Mouse (Mus musculus) kidney, adult 8-10 months (tissue): Measurements from ENCODE around the gene Drg2.

Experiments
- DNase-seq, 2 experiments: peaks; one replicate each; pipeline ENCODE4 v3.0.0; 2022

Gene Drg2

DNA sequence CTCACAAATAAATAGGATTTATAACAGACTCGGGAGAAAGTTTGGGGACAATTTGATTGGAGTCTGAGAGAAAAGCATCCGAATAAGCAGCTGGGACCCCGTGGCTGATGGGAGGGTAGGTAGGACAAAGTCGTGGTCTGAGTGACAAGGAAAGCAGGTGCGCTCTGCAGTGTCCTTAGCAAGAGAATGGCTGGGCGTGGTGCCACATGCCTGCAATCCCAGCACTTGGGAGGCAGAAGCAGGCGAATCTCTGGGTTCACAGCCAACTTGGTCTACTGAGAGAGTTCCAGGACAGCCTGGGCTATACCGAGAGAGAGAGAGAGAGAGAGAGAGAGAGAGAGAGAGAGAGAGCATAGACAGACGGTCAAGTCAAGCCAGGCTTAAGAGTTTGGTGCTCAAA, 16.4 kb downstream of the Drg2 start:
- DNase-seq = no peak

DNA sequence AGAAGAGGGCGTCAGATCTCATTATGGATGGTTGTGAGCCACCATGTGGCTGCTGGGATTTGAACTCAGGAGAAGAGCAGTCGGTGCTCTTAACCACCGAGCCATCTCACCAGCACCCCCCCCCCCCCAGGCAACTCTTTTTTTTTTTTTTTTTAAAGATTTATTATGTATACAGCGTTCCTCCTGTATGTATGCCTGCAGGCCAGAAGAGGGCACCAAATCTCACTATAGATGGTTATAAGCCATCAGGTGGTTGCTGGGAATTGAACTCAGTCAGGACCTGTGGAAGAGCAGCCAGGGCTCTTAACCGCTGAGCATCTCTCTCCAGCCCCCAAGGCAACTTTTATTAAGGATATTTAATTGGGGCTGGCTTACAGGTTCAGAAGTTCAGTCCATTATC, 20.1 kb downstream of the Drg2 start:
- no peak for DNase-seq

DNA sequence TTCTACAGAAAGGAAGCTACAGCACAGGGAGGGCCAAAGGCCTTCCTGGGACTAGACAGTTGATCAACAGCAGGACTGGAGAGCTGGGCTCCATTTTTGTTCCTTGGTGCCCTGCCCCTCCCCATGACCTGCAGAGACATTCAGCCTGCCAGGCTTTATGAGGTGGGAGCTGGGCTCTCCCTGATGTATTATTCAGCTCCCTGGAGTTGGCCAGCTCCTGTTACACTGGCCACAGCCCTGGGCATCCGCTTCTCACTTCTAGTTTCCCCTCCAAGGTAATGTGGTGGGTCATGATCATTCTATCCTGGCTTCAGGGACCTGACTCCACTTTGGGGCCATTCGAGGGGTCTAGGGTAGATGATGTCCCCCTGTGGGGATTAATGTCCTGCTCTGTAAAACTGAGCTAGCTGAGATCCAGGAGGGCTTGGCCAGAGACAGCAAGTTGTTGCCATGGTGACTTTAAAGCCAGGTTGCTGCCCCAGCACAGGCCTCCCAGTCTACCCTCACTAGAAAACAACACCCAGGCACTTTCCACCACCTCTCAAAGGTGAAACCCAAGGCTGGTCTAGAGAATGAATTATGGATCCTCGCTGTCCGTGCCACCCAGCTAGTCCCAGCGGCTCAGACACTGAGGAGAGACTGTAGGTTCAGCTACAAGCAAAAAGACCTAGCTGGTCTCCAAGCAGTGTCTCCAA, 21.4 kb downstream of the Drg2 start:
- no peak for DNase-seq

DNA sequence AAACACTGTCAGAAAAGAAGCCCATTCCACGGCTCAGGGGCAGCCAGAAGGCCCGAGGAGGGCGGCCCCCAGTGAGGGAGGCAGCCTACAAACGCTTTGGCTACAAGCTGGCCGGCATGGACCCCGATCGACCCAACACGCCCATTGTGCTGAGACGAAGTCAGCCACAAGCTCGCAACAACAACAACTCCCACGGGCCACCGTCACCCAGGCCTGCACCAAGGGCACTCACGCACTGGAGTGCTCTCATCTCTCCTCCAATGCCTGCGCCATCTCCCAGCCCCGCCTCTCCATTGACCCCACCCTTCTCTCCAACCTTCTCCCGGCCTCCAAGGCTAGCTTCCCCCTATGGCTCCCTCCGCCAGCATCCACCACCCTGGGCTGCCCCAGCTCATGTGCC, 23.7 kb downstream of the Drg2 start:
- no peak for DNase-seq

- DNase-seq = no peak
Observed at GRCm38 (mm10) chr11:60486267-60486666, 31.9 kb downstream of the Drg2 start.

GRCm38 (mm10) chr11:60492726-60493125, 38.3 kb downstream of the Drg2 start:
- no peak for DNase-seq

- DNase-seq = no peak
Observed at GRCm38 (mm10) chr11:60495692-60496091, 41.3 kb downstream of the Drg2 start.

DNA sequence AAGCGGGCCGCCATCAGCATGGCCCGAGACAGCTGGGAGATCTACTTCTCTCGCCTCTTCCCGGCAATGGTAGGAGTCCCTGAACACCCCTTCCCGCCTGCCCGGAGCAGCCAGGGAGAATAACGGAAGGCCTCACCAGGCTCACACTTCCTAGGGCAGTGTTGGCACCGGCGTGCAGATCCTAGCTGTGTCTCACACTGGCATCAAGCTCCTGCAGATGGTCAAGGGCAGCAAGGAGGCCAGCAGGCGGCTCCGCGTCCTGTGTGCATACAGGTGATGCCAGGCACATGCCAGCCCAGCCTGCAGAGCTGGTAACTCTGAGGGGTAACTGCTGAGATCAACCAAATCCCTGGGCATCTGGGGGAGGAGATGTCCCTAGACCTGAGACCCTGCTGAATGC, 52.9 kb downstream of the Drg2 start:
- DNase-seq = no peak

GRCm38 (mm10) chr11:60508950-60509349, 54.6 kb downstream of the Drg2 start:
- DNase-seq = no peak

- DNase-seq = no peak
Observed at GRCm38 (mm10) chr11:60509500-60509899, 55.1 kb downstream of the Drg2 start.

DNA sequence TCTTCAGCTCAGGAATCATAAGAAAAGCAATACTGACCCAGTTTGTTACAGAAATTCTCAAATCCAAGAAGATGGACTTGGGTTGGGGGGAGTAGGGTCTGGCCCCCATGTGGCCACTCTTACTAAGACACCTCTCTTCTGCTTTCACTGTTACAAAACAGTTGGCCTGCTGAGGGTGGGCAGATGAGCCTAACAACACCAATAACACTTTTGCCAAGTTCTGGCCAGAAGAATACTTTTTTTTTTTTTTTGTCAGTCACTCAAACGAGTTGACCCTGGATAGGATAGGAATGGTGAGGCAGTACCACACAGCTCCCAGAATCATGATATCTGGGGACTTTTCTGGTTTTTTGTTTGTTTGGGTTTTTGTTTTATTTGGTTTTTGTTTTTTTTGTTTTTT, 57.5 kb downstream of the Drg2 start:
- no peak for DNase-seq

GRCm38 (mm10) chr11:60512520-60512919, 58.1 kb downstream of the Drg2 start:
- no peak for DNase-seq

DNA sequence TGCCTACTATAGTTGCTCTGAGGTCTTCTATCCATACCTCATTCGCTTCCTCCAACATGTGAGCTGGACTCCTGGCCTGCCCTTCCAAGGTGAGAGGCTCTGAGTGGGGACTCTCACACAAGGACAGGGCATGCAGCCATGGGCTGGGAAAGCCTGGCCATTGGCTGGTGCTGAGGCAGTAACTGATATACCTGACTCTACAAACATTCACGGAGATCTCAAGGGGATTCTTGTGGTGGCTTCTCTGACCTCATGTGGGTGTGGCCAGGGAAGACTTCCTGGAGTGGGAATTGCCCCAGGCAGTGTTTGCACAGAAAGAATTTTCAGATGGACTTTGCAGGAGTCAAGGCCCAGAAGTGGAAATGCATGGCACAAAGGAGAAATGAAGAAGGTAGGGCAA, 60.5 kb downstream of the Drg2 start:
- no peak for DNase-seq

DNA sequence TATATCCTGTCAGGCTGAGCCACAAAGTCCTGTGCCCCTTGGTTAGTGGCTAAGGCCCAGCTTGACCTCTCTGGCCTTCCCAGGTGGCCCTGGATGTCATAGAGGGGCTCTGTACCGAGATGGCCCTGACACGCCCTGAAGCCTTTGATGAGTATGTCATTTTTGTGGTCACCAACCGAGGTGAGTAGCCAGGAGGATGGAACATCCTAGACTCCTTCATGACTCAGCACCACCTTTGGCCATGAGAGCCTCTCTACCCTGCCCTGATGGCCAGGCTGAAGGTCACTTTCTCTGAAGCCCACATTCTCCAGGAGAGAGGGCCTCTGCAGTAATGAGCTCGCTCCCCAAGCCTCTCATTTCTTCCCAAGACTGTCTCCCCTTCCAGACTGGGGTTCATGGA, 63.9 kb downstream of the Drg2 start:
- peak; percentile 18 to 32 for DNase-seq
